8 mouse cellular contexts compared by ENCODE assay signal in the genomic region with DNA sequence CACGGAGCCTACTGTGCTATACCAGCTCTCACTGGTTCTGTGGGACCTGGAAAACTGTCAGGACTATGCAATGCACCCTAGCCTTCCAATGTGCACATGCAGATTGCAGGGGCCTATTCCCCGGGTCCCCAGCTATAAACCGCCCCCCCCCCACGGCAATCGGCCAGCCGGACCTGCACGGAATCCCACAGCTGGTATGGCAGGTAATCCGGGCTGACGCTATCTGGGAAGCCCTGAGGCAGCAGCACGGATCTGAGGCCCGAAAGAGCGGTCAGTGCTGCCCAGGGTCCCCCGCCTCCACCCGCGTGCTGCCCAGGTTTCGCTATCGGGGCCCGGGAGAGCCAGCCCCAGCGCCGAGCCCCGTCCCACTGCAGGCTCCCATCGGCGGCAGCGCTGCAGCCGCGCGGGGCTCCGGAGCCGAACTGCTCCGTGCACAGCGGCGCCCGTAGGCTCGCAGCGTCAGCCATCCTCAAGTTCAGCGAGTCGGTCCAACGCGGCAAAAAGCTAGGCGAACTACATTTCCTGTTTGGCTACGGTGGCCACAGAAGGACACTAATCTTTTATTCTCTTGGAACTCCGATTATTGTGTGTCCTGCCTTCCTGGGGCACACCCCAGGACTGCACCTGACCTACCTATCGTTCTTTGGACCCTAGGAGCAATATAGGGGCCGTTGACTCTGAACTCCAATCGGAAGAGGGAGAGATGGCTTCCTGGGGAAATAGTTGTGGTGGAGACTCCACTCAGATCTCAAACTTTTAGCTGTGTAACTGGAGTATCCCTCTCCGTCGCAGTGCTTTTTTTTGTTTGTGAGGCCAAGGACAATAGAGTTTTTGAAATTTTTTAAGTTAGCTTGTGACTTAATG. TPM values are rescaled to one million over a fixed set of nuclear protein-coding genes. Genes with fewer than 3 reads are reported as not detected.
DNase-seq lines count a peak whose midpoint lies in the region; ATAC-seq and TF ChIP-seq lines count a peak whose summit lies in the region.

A gene (minus strand): TSS at position 554 of the 864 bp plus-strand sequence.

- no peak for TF ChIP-seq EP300 in heart, postnatal 0 days (IDR thresholded peaks at IDR 0.05; ENCODE audit: low read depth)

- no peak for TF ChIP-seq CTCF in heart, postnatal 0 days (IDR thresholded peaks at IDR 0.05; ENCODE audit: low read depth)

- peaks cover 10% of the 10 kb centered on the region; the same call in 1 of the 2 replicates for H3K27me3 ChIP-seq in forebrain, embryonic 12.5 days
- no peaks in the 10 kb centered on the region for H3K27me3 ChIP-seq in heart, postnatal 0 days (ENCODE audit: control insufficient read depth, insufficient read depth, low read length)
- no peaks in the 10 kb centered on the region for H3K27me3 ChIP-seq in liver, embryonic 15.5 days
- H3K27me3 ChIP-seq in neural tube, embryonic 11.5 days (ENCODE audit: control insufficient read depth, insufficient read depth, low read length), result no peaks in the 10 kb centered on the region
- no peaks in the 10 kb centered on the region for H3K27me3 ChIP-seq in stomach, embryonic 16.5 days (ENCODE audit: control insufficient read depth, insufficient read depth, low read length)

- peak within 1 kb of the TSS; percentile 71 for H3K27ac ChIP-seq in forebrain, embryonic 12.5 days
- peak within 1 kb of the TSS; percentile 49; the same call in 1 of the 2 replicates for H3K27ac ChIP-seq in heart, postnatal 0 days (ENCODE audit: low read depth)
- peak within 1 kb of the TSS; percentile 90 for H3K27ac ChIP-seq in liver, embryonic 15.5 days (replicated peaks)
- no peak within 1 kb of the TSS for H3K27ac ChIP-seq in neural tube, embryonic 11.5 days (ENCODE audit: low read depth, low read length)
- H3K27ac ChIP-seq in stomach, embryonic 16.5 days (ENCODE audit: low read length), result peak within 1 kb of the TSS; percentile 92

- ATAC-seq in forebrain, embryonic 12.5 days (ENCODE audit: low FRiP score), result peak; percentile 73
- peak; percentile 71 for ATAC-seq in heart, postnatal 0 days (ENCODE audit: insufficient read depth, low read depth)
- ATAC-seq in liver, embryonic 15.5 days (ENCODE audit: insufficient read depth), result peak; percentile 72
- ATAC-seq in neural tube, embryonic 11.5 days (ENCODE audit: insufficient read depth, low FRiP score, low TSS enrichment), result peak; percentile 31; the same call in 1 of the 2 replicates
- ATAC-seq in stomach, embryonic 16.5 days (ENCODE audit: insufficient read depth, low FRiP score), result peak; percentile 67; the same call in 1 of the 2 replicates

- peak; percentile 50 to 55 for DNase-seq in CD8-positive naive resting alpha-beta T cell, adult 2 months (ENCODE audit: low read depth in 2 of 2, low spot score in 2 of 2)
- peak; percentile 63 for DNase-seq in c-Kit-positive CD71-negative TER-119-negative erythroid progenitor cells, embryonic 14.5 days (ENCODE audit: low read depth)
- peak; percentile 72 for DNase-seq in heart, postnatal 0 days (ENCODE audit: low spot score)
- peak; percentile 73 to 83 for DNase-seq in kidney, postnatal 4 days
- peak; percentile 74 for DNase-seq in neural tube, embryonic 11.5 days (ENCODE audit: low spot score)

- peak within 1 kb of the TSS; percentile 80 for H3K4me3 ChIP-seq in forebrain, embryonic 12.5 days (replicated peaks)
- peak within 1 kb of the TSS; percentile 77 for H3K4me3 ChIP-seq in heart, postnatal 0 days (ENCODE audit: low read depth, low read length)
- peak within 1 kb of the TSS; percentile 84 for H3K4me3 ChIP-seq in liver, embryonic 15.5 days (replicated peaks)
- peak within 1 kb of the TSS; percentile 69 for H3K4me3 ChIP-seq in neural tube, embryonic 11.5 days (ENCODE audit: low read depth, low read length)
- peak within 1 kb of the TSS; percentile 89 for H3K4me3 ChIP-seq in stomach, embryonic 16.5 days (replicated peaks; ENCODE audit: low read length)

- WGBS in forebrain, embryonic 12.5 days, result 2% methylated on average over 47 of the region's 47 CpGs
- WGBS in heart, postnatal 0 days, result 2% methylated on average over 47 of the region's 47 CpGs
- under 1% methylated on average over 47 of the region's 47 CpGs for WGBS in liver, embryonic 15.5 days (ENCODE audit: insufficient replicate concordance)
- 3% methylated on average over 47 of the region's 47 CpGs for WGBS in neural tube, embryonic 11.5 days
- WGBS in stomach, embryonic 16.5 days, result under 1% methylated on average over 47 of the region's 47 CpGs

- no peaks in the 10 kb centered on the region for H3K36me3 ChIP-seq in forebrain, embryonic 12.5 days (replicated peaks)
- H3K36me3 ChIP-seq in heart, postnatal 0 days (replicated peaks; ENCODE audit: control insufficient read depth, insufficient read depth, low read length), result 0 out of 2 replicates have a peak, but pooled peaks cover 4% of the 10 kb centered on the region
- peaks cover 35% of the 10 kb centered on the region for H3K36me3 ChIP-seq in liver, embryonic 15.5 days (replicated peaks)
- H3K36me3 ChIP-seq in neural tube, embryonic 11.5 days (ENCODE audit: control insufficient read depth, insufficient read depth, low read length), result no peaks in the 10 kb centered on the region
- no peaks in the 10 kb centered on the region for H3K36me3 ChIP-seq in stomach, embryonic 16.5 days (ENCODE audit: control insufficient read depth, insufficient read depth, low read length)

- H3K4me2 ChIP-seq in forebrain, embryonic 12.5 days, result peak within 1 kb of the TSS; percentile 74
- H3K4me2 ChIP-seq in heart, postnatal 0 days (ENCODE audit: low read depth, low read length), result peak within 1 kb of the TSS; percentile 70
- H3K4me2 ChIP-seq in liver, embryonic 15.5 days, result peak within 1 kb of the TSS; percentile 78
- peak within 1 kb of the TSS; percentile 85 for H3K4me2 ChIP-seq in neural tube, embryonic 11.5 days (ENCODE audit: low read depth)
- peak within 1 kb of the TSS; percentile 95 for H3K4me2 ChIP-seq in stomach, embryonic 16.5 days (ENCODE audit: low read depth, low read length)

- H3K9ac ChIP-seq in forebrain, embryonic 12.5 days, result peak within 1 kb of the TSS; percentile 80
- H3K9ac ChIP-seq in heart, postnatal 0 days (replicated peaks; ENCODE audit: low read depth, low read length), result peak within 1 kb of the TSS; percentile 71
- peak within 1 kb of the TSS; percentile 92 for H3K9ac ChIP-seq in liver, embryonic 15.5 days
- peak within 1 kb of the TSS; percentile 82 for H3K9ac ChIP-seq in neural tube, embryonic 11.5 days (ENCODE audit: low read length)
- H3K9ac ChIP-seq in stomach, embryonic 16.5 days (ENCODE audit: low read length), result peak within 1 kb of the TSS; percentile 94

- H3K4me1 ChIP-seq in forebrain, embryonic 12.5 days, result peaks cover 23% of the 10 kb centered on the region
- H3K4me1 ChIP-seq in heart, postnatal 0 days (ENCODE audit: control insufficient read depth, insufficient read depth), result 0 out of 2 replicates have a peak, but pooled peaks cover 5% of the 10 kb centered on the region
- peaks cover 86% of the 10 kb centered on the region for H3K4me1 ChIP-seq in liver, embryonic 15.5 days (replicated peaks)
- peaks cover 4% of the 10 kb centered on the region for H3K4me1 ChIP-seq in neural tube, embryonic 11.5 days (ENCODE audit: control insufficient read depth, insufficient read depth, low read length)
- H3K4me1 ChIP-seq in stomach, embryonic 16.5 days (ENCODE audit: control insufficient read depth, insufficient read depth, low read length), result peaks cover 20% of the 10 kb centered on the region

- no peaks in the 10 kb centered on the region for H3K9me3 ChIP-seq in forebrain, embryonic 12.5 days
- H3K9me3 ChIP-seq in heart, postnatal 0 days (replicated peaks; ENCODE audit: control insufficient read depth, low read length), result no peaks in the 10 kb centered on the region
- no peaks in the 10 kb centered on the region for H3K9me3 ChIP-seq in liver, embryonic 15.5 days (replicated peaks)
- H3K9me3 ChIP-seq in neural tube, embryonic 11.5 days (ENCODE audit: control insufficient read depth, low read length), result no peaks in the 10 kb centered on the region
- H3K9me3 ChIP-seq in stomach, embryonic 16.5 days (replicated peaks; ENCODE audit: control insufficient read depth, low read length), result no peaks in the 10 kb centered on the region

RNA-seq across cellular contexts. Expression of the gene that starts here (rescaled TPM):
- polyA plus RNA-seq in forebrain, embryonic 12.5 days (2016; fragmentation: Nextera tagmentation; extraction: Ambion mirVana), result 17.3 and 19.1 TPM in 2 replicates
- 14.1 and 22.4 TPM in 2 replicates for total RNA-seq in heart, postnatal 0 days (2014; rRNA removed; ENCODE audit: low replicate concordance)
- polyA plus RNA-seq in heart, postnatal 0 days (2015; fragmentation: Nextera tagmentation; extraction: Ambion mirVana), result 5.8 and 6.8 TPM in 2 replicates
- polyA plus RNA-seq in liver, embryonic 15.5 days (2015; fragmentation: Nextera tagmentation; extraction: Ambion mirVana), result 20.3 and 22.0 TPM in 2 replicates
- polyA plus RNA-seq in neural tube, embryonic 11.5 days (2014; fragmentation: Nextera tagmentation; extraction: Ambion mirVana), result 24.2 and 24.6 TPM in 2 replicates
- 33.6 and 35.5 TPM in 2 replicates for polyA plus RNA-seq in stomach, embryonic 16.5 days (2015; fragmentation: Nextera tagmentation; extraction: Ambion mirVana)
